Mouse (Mus musculus): ENCODE data around the gene Olfr187.
"Not testable (repeated sequence)": the region's sequence is repeated elsewhere in the genome, so short reads cannot be mapped to it uniquely, and the experiment has no call there.

The Olfr187 gene

DNA sequence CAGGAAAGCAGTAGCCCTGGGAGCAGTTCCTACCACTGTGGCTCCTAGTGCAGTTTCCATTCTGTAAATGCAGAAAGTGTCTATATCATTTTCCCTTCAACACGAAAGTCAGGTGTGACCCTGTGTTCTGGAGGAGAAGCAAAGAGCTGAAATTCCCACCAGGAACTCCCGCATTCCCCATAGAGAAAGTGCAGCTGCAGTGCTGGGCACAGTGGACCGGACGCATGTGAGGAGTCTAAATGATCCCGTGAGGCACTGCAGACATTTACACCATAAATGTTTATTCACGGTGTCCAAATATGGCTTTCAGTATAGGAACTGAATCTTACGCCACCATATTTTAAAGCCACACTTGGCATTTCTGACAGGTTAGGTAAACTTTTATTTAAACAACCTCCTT lies at the start of gene Olfr187:
TSS of gene Olfr187 (minus strand) at position 58 of the 400 bp plus-strand sequence.
- no peak for DNase-seq (ENCODE audit: low spot score)

DNA sequence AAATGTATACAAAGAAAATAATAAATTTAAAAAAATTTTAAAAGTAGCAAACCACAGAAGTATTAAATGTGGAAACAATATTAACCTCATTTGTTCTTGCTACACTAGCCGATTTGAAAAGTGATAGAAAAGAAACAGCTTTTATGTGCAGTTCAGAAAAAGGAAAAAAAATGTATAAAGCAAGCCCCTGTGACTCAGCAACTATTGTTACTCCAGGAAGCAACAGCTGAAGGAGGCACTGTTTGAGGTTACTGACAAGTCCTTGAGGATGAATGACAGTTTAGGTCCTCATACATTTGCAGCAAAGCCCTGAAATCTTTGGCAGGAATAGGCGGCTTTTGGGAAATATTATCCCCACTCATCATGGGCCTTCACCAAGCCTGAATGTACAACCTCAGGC lies 41.5 kb upstream of the Olfr187 start:
- DNase-seq (ENCODE audit: low spot score): not testable (repeated sequence)

DNA sequence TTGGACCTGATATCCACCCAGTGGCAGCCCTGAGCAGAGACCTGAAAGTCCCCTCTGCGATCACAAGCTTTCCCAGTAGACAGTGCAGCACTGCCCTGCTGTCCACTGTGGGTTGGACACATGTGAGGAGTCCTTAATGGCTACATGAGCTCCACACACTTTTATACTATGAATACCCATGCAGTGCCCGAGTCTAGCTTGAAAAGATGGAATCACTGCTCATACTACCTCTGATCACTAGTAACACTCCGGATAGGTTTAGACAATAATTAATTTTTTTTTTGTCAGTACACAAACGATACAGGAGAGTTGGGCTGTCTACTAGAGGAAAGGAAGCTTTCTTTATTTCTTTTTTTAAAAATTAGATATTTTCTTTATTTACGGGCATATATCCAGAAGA lies 38.3 kb upstream of the Olfr187 start, which contains the start of gene Olfr190:
TSS of gene Olfr190 (minus strand) at position 101 of the 400 bp plus-strand sequence.
- DNase-seq (ENCODE audit: low spot score): no peak

- DNase-seq (ENCODE audit: low spot score): no peak
Observed at GRCm38 (mm10) chr16:59073520-59073919, 34.0 kb upstream of the Olfr187 start.

DNA sequence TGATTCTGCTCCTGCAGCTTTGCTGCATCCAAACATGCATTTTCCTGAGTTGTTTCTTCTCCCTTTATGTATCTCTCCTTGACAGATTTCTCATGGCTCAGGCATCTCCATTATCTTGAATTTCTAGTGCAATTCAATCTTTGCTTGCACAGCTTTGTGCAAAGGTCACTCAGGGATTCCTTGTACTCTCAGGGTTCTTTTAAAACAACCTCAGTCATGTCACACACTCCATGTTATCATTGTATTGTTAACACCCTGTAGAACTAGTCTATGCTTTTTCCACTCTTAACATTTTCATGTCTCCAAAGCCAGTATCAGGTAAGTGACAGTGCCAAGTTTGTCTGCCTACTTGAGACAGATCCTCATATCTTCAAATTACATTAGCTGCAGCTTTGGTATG lies 32.2 kb upstream of the Olfr187 start:
- no peak for DNase-seq (ENCODE audit: low spot score)

- not testable (repeated sequence) for DNase-seq (ENCODE audit: low spot score)
Observed at GRCm38 (mm10) chr16:59062411-59062810, 22.8 kb upstream of the Olfr187 start.

DNA sequence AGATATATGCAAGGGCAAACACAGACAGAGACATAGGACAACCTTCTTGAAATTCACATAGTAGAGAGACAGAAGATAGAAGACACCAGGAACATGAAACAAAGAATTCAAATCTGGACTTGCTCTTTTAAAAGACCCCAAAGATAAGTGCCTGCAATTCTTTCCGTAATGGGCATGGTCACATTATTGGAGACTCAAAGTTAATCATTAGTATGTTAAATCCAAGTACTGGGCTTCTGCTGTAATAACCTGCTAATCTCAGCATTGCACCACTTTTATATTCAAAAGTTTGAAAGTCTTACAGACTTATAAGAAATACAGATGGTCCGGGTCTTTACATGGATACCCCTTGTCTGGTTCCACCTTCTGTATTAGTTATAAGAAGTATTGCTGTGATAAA lies 9.7 kb upstream of the Olfr187 start:
- DNase-seq (ENCODE audit: low spot score): not testable (repeated sequence)

GRCm38 (mm10) chr16:59048860-59049259 lies 9.3 kb upstream of the Olfr187 start:
- no peak for DNase-seq (ENCODE audit: low spot score)

GRCm38 (mm10) chr16:59047579-59047978 lies 8.0 kb upstream of the Olfr187 start:
- DNase-seq (ENCODE audit: low spot score): no peak

DNA sequence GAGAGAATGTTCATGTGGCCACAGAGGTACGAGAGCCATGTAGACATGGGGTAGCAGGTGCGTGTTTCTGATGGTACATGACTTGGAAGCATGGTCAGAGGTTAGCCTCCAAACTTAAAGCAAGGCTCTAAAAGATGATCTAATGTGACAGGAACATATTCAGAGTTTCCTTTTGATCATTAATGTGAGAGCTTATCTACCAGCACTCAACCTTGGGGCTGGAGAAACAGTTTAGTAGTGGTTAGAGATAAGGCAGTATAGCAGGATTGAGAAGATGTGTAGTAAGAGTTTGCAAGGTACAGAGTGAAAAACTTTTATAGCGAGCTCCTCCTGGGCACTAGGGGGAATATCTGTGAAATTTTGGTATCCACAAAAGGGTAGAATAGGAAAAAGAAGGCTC lies 6.3 kb upstream of the Olfr187 start:
- DNase-seq (ENCODE audit: low spot score): no peak

DNA sequence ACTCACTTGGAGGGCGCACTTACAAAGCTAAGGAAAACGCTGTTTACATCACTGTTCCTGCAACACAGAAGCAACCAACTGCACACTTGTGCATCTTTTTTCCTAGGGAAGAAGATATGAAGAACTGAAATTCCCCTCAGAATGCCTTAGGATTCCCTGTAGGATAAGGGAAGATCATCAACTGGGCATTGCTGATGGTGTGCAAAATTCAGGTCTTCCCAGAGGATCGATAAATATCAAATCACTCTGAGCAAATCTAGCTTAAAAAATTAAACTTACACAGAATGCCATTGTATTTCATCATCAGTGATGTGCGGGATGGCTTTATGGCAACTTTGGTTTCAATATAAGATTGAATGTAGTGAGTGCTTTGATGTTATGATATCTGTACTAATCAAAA lies 9.4 kb downstream of the Olfr187 start, which contains the start of gene Olfr186:
TSS of gene Olfr186 (minus strand) at position 101 of the 400 bp plus-strand sequence.
- no peak for DNase-seq (ENCODE audit: low spot score)

DNA sequence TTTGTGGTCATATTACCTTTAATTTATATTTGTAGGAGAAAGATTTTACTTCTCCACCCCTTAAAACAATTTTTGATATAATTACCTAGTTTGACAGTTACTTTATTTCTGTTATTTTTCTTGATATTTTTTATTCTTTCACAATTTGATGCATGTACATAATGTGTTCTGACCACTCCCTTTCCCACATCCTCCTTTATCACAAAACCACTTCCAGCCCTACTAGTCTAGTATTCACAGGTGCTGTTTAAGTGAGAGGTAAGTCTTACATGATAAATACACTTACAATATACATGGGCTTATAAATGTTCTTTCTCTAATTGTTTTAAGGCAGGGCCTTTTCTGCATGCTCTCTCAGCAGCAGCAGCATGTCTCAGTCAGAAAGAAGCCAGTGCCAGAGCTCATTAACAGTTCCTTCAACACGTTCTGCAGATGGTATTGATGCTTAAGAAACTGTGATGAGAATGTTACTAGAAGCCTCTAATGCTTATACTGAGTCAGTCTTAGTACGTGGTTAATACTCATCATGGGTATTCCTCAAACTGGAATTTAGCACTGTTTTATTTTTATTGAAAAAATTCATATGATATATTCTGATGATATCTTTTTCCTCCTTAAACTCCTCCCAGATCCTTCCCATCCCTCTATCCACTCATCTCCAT lies 26.1 kb downstream of the Olfr187 start:
- no peak for DNase-seq (ENCODE audit: low spot score)

DNA sequence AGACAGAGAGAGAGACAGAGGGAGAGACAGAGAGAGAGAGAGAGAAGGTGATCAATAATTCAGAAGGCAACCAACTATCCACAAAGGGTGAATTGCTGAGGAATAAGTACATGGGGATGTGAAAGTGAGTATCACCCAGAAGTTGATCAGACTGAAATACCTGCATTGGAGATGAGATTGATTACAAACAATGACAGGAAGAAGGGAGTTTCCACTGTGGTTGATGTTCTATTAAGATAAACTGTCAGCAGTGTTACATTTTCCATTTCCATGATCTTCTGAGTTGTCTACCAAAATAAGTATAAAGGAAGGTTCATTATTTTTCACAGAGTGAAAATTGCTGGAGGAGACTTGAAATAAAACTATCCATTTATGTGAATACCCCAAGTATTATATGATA lies 32.4 kb downstream of the Olfr187 start:
- DNase-seq (ENCODE audit: low spot score): no peak

- DNase-seq (ENCODE audit: low spot score): no peak
Observed at GRCm38 (mm10) chr16:58995057-58995456, 44.5 kb downstream of the Olfr187 start, which contains the start of gene Olfr183. Olfr183 (plus strand) TSS chr16:58995357.
